Mouse (Mus musculus) testis, adult 2 months (tissue): Measurements from ENCODE around the gene Hrc.
A peak's percentile ranks its signal among the peaks of the same experiment; 100 is the strongest.

Experiments used
- CTCF ChIP-seq: fragments of 200-500 bp; IDR thresholded peaks from 2 replicates; pipeline ENCODE4 v1.5.1; 2012; ENCODE audit warnings: low read depth, mild to moderate bottlenecking, inconsistent platforms, low read length, moderate library complexity; ENCODE audit not compliant: control insufficient read depth, insufficient read depth, insufficient replicate concordance
- POLR2A ChIP-seq: fragments of 200-500 bp; IDR thresholded peaks from 2 replicates; pipeline ENCODE4 v1.6.1; 2012; ENCODE audit warnings: low read depth, mild to moderate bottlenecking, inconsistent platforms, low read length, moderate library complexity; ENCODE audit not compliant: control insufficient read depth

GRCm38 (mm10) chr7:45361243-45361804 is 26.2 kb downstream of the Hrc start:
- TF ChIP-seq CTCF (no peak), POLR2A (peak; percentile 14; the same call in 1 of the 2 replicates)
